30 mouse cellular contexts compared by ENCODE assay signal in genomic region chr9:37501170-37501569, GRCm38 (mm10).
"Had no signal": no experiment of that assay in that cellular context is flagged by ENCODE, and none has a peak within 500 bp of the region (broad histone marks: within the 10 kb centered on the region; RNA-seq: fewer than 3 reads in every experiment).

No protein-coding gene starts in this region.

- H3K27me3 ChIP-seq: heart, embryonic 12.5 days; heart, embryonic 13.5 days; heart, embryonic 15.5 days; hindbrain, embryonic 12.5 days; hindbrain, embryonic 13.5 days; hindbrain, embryonic 15.5 days; intestine, embryonic 15.5 days; kidney, embryonic 15.5 days had no signal

- H3K9me3 ChIP-seq: heart, embryonic 12.5 days; heart, embryonic 13.5 days; heart, embryonic 15.5 days; hindbrain, embryonic 12.5 days; hindbrain, embryonic 13.5 days; hindbrain, embryonic 15.5 days; intestine, embryonic 15.5 days; kidney, embryonic 15.5 days had no signal

- H3K36me3 ChIP-seq: heart, embryonic 12.5 days; heart, embryonic 13.5 days; heart, embryonic 15.5 days; hindbrain, embryonic 12.5 days; hindbrain, embryonic 13.5 days; hindbrain, embryonic 15.5 days; intestine, embryonic 15.5 days had no signal

- H3K27ac ChIP-seq: heart, embryonic 13.5 days; heart, embryonic 15.5 days; hindbrain, embryonic 10.5 days; hindbrain, embryonic 12.5 days; hindbrain, embryonic 13.5 days; hindbrain, embryonic 14.5 days; hindbrain, embryonic 15.5 days; hindbrain, postnatal 0 days; intestine, embryonic 15.5 days; kidney, embryonic 15.5 days; kidney, postnatal 0 days; layer of hippocampus, adult 2 months; left cerebral cortex, adult 2 months had no signal

- H3K4me3 ChIP-seq: heart, embryonic 12.5 days; heart, embryonic 13.5 days; heart, embryonic 15.5 days; hindbrain, embryonic 10.5 days; hindbrain, embryonic 12.5 days; hindbrain, embryonic 13.5 days; hindbrain, embryonic 15.5 days; intestine, embryonic 15.5 days; kidney, embryonic 15.5 days; layer of hippocampus, adult 2 months; left cerebral cortex, adult 2 months had no signal

- H3K9ac ChIP-seq: heart, embryonic 12.5 days; heart, embryonic 13.5 days; heart, embryonic 15.5 days; hindbrain, embryonic 12.5 days; hindbrain, embryonic 13.5 days; hindbrain, embryonic 14.5 days; hindbrain, embryonic 15.5 days; intestine, embryonic 15.5 days; kidney, embryonic 15.5 days had no signal

- H3K4me1 ChIP-seq: heart, embryonic 12.5 days; heart, embryonic 15.5 days; hindbrain, embryonic 10.5 days; hindbrain, embryonic 12.5 days; hindbrain, embryonic 13.5 days; hindbrain, embryonic 15.5 days; intestine, embryonic 15.5 days; kidney, embryonic 15.5 days had no signal

- H3K4me2 ChIP-seq: heart, embryonic 11.5 days; heart, embryonic 12.5 days; heart, embryonic 13.5 days; heart, embryonic 15.5 days; hindbrain, embryonic 12.5 days; hindbrain, embryonic 13.5 days; hindbrain, embryonic 14.5 days; hindbrain, embryonic 15.5 days; intestine, embryonic 15.5 days; kidney, embryonic 15.5 days had no signal

- DNase-seq: heart, postnatal 10 days; heart, postnatal 14 days; heart, postnatal 36 days; kidney, adult 11 months; kidney, adult 18-20 months; kidney, adult 2 months; kidney, adult 8-10 months; kidney, adult 9 months; kidney, postnatal 10 days; kidney, postnatal 14 days; kidney, postnatal 25 days; kidney, postnatal 36 days; kidney, postnatal 4 days; layer of hippocampus, adult 9-11 months; layer of hippocampus, postnatal 36 days had no signal
